Mouse (Mus musculus): ENCODE results near the gene Cntn2.

The Cntn2 gene

GRCm38 (mm10) chr1:132559045-132559444 lies 16.0 kb upstream of the Cntn2 start:
- in situ Hi-C loops (cut with MboI, MseI): no loop called here

DNA sequence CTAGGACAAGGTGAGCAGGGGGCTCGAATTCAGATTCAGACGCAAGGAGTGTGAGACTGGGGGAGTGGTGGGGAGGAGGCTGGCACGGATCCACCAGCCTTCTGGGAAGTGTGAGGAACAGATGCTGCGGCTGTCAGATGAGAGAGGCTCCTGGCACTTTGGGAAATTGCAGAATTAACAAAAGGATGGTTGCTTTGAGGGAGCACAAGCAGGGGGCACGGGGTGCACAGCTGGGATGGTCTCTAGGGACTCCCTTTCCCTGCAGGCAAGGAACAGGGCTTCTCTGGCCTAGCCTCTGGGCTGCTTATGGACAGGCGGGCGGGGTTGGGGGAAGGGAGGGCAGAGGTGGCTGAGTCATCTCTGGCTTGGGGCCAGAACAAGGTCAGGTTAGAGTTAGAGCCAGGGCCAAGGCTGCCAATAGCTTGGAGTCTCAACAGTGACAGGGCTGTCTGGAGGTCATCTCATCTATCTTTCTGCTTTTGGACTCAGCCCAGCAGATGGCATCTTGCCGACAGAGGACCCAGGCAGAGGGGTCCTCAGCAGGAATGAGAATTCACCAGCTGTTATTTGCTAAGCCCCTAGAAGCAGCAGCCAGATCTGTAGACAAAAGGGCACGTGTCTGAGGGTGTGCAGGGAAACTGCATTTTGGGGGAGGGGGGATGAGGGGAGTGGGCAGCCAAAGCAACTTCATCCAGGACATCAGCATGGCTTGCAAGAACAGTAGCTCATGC lies 15.0 kb upstream of the Cntn2 start:
- in situ Hi-C loops (cut with MboI, MseI): no loop called here

GRCm38 (mm10) chr1:132543789-132544188 lies 733 bp upstream of the Cntn2 start:
- in situ Hi-C loops (cut with MboI, MseI): no loop called here

DNA sequence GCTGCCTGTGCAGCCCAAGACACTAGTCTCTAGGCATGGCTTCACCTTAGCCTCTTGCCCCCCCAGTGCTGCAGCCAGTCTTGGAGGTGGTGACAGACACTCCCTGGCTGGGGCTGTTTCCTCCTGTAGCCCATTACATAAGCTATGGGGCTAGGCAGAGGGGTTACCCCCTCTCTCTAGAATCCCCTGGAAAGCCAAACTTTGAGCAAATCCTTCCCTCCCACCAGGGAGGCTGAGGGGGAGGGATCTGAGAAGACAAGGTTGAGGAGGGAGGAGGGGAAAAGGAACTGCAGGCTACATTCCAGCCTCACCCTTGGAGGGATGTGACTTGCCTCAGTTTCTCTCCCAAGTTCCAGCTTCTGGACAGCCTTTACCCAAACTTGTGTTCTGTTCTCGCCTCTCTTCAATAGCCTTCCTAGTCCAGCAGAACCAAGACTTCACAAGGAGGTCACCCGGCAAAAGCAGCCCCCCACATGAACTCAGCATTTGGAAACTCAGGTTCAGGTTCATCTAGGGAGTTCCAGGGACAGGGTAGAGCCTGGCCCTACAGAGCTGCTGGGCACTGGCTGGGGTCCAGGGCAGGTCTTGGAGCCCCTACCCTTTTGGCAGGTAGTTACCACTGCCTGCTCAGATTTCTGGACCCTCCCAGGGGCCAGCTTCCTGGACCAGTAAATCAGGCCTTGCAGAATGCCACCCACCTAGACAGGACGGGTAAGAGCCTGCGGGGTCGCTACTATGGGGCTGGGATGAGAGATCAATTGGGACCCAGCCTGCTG lies 1.0 kb downstream of the Cntn2 start:
- in situ Hi-C loops (cut with MboI, MseI): no loop called here

- in situ Hi-C loops (cut with MboI, MseI): no loop called here
These were observed 1.8 kb downstream of the Cntn2 start for GRCm38 (mm10) chr1:132541171-132541823.

DNA sequence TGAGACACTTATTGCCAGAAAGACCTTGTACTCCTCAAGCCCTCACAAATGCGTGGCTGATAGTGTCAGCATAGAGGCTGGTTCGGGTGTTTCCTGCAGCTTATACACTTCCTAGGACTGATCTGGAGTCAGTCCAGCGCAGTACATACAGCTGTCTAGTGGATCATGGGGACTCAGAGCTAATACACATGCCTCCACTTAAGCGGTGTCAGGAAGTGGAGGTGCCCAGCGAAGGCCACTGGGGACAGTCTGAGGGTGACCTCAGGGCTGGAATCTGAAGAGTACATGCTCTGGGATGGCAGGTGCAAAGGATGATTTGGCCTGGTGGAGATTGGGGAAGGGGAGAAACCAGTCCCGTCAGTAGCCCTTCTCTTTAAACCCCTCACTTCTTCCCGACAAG lies 2.4 kb downstream of the Cntn2 start:
- in situ Hi-C loops (cut with MboI, MseI): no loop called here

- in situ Hi-C loops (cut with MboI, MseI): no loop called here
These were observed 5.3 kb downstream of the Cntn2 start for GRCm38 (mm10) chr1:132537736-132538135.

DNA sequence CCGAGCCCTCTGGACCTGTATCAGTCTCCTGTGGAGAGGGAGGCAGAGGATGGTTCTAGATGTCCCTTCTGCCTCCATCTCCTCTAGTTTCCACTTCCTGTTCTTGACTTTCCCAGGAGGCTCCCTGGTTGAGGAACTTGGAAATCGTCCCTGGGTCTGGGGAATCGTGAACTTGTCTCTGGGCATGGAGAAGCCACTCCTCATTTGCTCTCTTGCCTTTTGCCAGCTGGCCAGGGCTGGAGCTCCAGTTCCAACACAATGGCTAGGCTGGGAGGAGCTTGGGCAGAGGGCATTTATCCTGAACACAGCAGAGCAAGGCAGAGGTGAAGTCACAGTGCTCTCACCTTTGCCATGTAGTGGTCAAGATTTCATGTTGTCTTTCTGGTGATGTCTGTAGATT lies 6.6 kb downstream of the Cntn2 start:
- in situ Hi-C loops (cut with MboI, MseI): no loop called here

DNA sequence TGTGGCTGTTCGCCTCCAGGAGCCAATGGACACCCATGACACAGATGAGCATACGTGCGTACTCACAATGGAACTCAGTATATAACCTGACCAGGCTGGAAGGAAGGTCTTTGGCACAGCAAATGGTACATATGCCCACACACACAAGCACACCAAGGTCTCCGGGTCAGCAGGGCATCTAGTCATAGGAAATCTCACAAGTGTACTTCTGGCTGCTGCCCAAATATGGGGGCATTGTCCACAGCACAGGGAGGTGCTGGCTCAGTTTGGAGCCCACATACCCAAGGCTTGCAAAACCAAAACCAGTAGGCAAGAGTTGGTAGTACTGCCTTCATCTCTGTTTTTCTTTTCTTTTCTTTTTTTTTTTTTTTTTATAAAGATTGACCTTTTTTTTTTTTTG lies 7.5 kb downstream of the Cntn2 start:
- in situ Hi-C loops (cut with MboI, MseI): no loop called here

GRCm38 (mm10) chr1:132533840-132534239 lies 9.2 kb downstream of the Cntn2 start:
- in situ Hi-C loops (cut with MboI, MseI): no loop called here

GRCm38 (mm10) chr1:132532521-132532920 lies 10.5 kb downstream of the Cntn2 start:
- in situ Hi-C loops (cut with MboI, MseI): no loop called here

DNA sequence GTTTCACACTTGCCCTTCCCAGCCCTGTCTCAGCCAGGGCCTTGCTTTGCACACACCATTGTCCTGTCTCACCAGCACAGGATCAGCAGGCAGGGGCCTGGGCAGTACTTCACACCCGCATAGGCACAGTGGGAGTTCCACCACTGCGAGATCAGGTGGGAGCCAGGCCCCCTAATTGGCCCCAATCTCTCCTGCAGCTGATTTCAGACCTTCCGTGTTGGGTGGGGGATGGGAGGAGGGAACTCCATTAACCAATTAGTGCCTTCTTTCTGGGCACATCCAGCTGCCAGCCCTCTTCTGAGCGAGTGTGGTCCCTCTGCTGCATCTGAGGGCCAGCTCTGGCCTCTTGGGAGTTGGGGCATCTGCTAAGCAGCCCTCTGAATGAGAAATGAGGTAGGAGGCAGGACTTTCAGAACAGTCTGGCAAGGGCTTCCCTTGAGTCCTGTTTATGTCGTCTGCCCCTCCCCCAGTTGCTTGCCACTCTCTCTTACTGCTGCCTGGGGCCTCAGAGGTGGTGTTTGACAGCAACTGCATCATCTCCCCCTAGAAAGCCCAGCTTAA lies 12.3 kb downstream of the Cntn2 start:
- in situ Hi-C loops (cut with MboI, MseI): no loop called here

DNA sequence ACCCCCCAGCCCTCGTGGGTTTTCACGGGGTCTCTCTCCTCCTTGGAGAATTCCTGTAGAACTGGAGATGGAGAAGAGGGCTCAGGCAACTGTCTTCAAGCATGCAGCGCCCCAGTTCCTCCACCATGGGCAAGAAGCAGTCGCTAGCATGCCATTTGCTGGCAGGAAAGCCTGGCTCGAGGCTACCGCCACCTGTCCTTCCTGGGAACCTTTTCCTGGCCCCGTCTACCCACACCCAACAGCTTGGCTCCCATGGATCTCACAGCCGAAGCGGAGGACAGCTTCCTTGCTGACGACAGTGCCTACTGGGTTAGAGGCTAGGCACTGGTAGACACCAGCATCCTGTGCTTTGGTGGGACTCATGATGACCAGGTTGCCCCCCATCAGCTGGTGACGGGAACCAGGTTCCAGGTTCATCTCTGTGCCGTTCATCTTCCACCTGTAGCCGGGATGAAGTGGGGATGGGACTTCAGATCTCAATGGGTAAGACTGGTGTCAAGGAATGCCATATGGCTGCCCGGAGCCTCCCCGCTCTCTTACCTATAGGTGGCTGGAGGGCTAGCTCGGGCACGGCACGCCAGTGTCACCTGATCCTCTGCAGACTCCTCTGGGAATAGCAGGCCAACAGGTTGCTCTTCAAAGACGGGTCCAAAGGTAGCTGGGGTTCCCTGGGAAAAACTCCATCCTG lies 14.3 kb downstream of the Cntn2 start:
- in situ Hi-C loops (cut with MboI, MseI): loop anchor here (5.0 kb wide), 1 partner anchor 64 kb away; no protein-coding TSS in a partner anchor

DNA sequence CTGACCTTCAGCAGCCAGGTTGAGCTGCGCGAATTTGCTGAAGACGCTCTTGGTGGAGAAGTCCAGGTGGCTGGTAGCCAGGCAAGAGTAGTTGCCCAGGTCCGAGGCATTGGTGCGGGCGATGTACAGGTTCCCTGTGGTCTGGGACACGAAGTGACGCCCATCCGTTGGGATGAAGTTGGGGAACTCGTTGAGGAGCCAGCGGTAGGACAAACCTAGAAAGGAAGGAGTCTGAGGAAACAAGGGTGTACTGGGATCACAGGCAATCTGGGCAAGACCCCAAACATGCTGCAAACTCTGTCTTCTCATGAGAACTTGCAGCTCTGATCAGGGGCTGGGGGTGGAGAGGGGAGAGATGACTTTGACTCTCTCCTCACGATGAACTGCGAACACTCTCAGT lies 15.0 kb downstream of the Cntn2 start:
- in situ Hi-C loops (cut with MboI, MseI): loop anchor here (5.0 kb wide), 1 partner anchor 64 kb away; no protein-coding TSS in a partner anchor

GRCm38 (mm10) chr1:132525832-132526231 lies 17.2 kb downstream of the Cntn2 start:
- in situ Hi-C loops (cut with MboI, MseI): loop anchor here (5.0 kb wide), 1 partner anchor 66 kb away; no protein-coding TSS in a partner anchor

DNA sequence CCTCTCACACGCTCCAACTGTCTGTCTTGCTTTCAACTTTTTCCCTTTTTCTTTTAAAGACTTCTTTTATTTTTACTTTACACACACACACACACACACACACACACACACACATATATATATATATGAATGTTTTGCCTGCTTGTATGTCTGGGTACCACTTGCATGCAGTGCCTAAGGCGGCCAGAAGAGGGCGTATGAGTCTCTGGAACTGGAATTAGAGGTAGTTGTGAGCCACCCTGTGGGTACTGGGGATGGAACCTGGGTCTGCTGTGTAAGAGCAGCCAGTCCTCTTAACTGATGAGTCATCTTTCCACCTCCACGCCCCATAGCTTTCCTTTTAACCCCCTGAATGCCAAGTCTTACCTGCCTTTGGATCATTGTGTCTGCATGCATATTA lies 19.1 kb downstream of the Cntn2 start:
- in situ Hi-C loops (cut with MboI, MseI): no loop called here

DNA sequence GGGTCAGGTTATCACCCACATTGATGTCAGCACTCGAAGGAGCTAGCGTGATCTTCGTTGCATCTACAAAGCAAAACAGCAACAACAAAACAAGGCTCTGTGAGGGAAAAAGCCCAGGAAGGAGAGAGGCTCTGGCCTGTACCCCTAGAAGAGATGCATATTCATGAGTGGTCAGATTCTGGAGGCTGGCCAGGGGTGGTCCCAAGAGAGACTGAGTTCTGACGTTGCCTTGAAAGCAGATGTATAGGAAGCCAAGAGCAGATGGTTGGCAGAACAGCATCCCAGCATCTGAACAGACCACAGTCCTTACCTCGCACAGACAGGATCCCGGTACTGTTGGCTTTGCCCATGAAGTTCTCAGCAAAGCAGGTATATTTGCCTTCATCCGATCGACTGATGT lies 20.0 kb downstream of the Cntn2 start:
- in situ Hi-C loops (cut with MboI, MseI): no loop called here

- in situ Hi-C loops (cut with MboI, MseI): no loop called here
These were observed 22.3 kb downstream of the Cntn2 start for GRCm38 (mm10) chr1:132520764-132521163.

- in situ Hi-C loops (cut with MboI, MseI): no loop called here
These were observed 23.3 kb downstream of the Cntn2 start for GRCm38 (mm10) chr1:132519734-132520133.

GRCm38 (mm10) chr1:132518621-132519020 lies 24.4 kb downstream of the Cntn2 start:
- in situ Hi-C loops (cut with MboI, MseI): no loop called here

DNA sequence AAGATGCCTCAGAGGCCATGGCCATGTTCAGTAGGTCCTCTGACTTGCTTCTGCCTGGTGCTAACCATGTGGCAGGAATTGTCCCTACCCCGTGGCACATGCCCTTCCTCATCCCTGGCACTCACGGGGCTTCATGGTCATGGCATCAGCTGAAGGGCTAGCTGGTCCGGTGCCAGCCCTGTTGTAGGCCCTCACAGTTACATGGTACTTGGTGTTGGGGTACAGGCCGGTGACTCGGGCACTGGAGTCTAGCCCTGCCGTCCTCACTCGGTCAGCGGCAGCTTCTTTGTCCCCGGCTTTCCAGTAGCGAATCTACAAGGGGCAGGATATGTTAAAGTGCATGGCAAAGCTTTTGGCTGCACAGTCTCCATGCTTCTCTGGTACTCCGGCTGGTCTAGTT lies 26.3 kb downstream of the Cntn2 start:
- in situ Hi-C loops (cut with MboI, MseI): no loop called here

GRCm38 (mm10) chr1:132515339-132515738 lies 27.7 kb downstream of the Cntn2 start:
- in situ Hi-C loops (cut with MboI, MseI): no loop called here
